Mouse (Mus musculus): Measurements from ENCODE around the gene Plxna4. TPM values are rescaled to one million over a fixed set of nuclear protein-coding genes. Genes with fewer than 3 reads are reported as not detected.

Plxna4 gene
- polyA plus RNA-seq, 1 experiment: 0.05 TPM

DNA sequence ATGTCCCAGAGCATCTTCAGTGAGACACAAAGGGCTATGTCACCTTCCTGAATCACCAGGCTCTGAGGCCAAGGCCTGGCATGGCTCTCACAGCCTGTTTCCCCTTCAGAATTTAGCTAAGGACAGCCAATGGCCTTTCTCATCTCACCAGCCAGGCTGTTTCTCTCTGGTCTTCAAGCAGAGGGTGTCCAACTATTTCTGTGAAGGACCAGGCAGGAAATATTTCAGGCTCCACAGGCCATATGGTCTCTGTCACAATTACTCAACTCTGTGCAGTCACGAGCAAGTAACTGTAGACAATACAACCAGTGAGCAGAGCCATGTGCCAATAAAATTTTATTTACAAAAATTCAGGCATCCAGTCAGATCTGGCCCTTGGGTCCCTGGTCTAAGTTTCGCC, 388.4 kb downstream of the Plxna4 start:
- H3K4me1 ChIP-seq (ENCODE audit: control insufficient read depth, insufficient read depth, low read length): no peaks in the 10 kb centered on the region
- TF ChIP-seq POLR2A (IDR thresholded peaks at IDR 0.05; ENCODE audit: borderline replicate concordance, low read depth, low read length) (no peak), CTCF (IDR thresholded peaks at IDR 0.05; ENCODE audit: low read depth, low read length) (no peak)
- no peak overlapping the region for H3K4me3 ChIP-seq (ENCODE audit: insufficient read depth, low read length)
- H3K27ac ChIP-seq (ENCODE audit: insufficient read depth, low read depth, low read length): no peak overlapping the region

DNA sequence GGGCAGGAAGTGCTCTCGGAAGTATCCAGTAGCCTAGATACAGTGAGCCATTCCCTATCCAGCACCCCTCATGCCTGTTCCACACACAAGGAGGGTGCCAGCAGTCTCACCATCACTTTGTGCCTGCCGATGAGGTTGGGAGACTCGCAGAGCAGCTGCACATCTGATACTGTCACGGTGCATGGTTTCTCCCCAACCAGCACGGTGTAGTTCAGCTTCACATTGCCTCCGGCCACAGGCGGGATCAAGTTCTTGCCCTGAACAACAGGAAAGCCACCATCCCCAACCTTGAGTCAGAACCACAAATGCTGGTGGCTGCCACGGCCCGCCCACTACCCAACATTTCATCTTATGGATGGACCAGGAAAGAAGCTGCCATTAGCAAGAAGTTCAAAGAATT, 391.1 kb downstream of the Plxna4 start:
- TF ChIP-seq CTCF (IDR thresholded peaks at IDR 0.05; ENCODE audit: low read depth, low read length): no peak
- TF ChIP-seq POLR2A (IDR thresholded peaks at IDR 0.05; ENCODE audit: borderline replicate concordance, low read depth, low read length): no peak
- H3K4me3 ChIP-seq (ENCODE audit: insufficient read depth, low read length): no peak overlapping the region
- no peaks in the 10 kb centered on the region for H3K4me1 ChIP-seq (ENCODE audit: control insufficient read depth, insufficient read depth, low read length)

DNA sequence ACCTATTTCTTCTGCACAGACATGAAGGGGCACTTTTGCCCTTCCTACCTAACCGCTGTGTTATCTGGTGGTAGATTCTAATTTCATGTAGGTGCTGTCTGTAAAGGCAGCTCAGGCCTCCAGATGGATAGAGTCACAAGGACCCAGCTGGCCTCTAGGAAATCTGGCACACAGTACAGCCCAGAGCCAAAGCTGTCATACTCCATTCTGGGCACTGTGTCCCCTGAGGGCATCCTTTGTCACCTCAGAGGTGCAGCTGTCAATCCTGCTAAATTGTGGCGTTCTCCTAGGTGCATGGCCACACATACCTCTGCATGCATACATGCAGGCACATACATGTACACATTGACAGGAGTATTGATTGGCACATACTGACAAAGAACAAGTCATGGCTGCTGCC, 394.9 kb downstream of the Plxna4 start:
- H3K27ac ChIP-seq (ENCODE audit: insufficient read depth, low read depth, low read length): no peak overlapping the region
- H3K4me3 ChIP-seq (ENCODE audit: insufficient read depth, low read length): no peak overlapping the region
- H3K4me1 ChIP-seq (ENCODE audit: control insufficient read depth, insufficient read depth, low read length): no peaks in the 10 kb centered on the region
- TF ChIP-seq POLR2A (IDR thresholded peaks at IDR 0.05; ENCODE audit: borderline replicate concordance, low read depth, low read length) (no peak), CTCF (IDR thresholded peaks at IDR 0.05; ENCODE audit: low read depth, low read length) (no peak)

More for the DNA sequence above, 391.1 kb downstream of the Plxna4 start:
- H3K27ac ChIP-seq (ENCODE audit: insufficient read depth, low read depth, low read length): no peak overlapping the region

DNA sequence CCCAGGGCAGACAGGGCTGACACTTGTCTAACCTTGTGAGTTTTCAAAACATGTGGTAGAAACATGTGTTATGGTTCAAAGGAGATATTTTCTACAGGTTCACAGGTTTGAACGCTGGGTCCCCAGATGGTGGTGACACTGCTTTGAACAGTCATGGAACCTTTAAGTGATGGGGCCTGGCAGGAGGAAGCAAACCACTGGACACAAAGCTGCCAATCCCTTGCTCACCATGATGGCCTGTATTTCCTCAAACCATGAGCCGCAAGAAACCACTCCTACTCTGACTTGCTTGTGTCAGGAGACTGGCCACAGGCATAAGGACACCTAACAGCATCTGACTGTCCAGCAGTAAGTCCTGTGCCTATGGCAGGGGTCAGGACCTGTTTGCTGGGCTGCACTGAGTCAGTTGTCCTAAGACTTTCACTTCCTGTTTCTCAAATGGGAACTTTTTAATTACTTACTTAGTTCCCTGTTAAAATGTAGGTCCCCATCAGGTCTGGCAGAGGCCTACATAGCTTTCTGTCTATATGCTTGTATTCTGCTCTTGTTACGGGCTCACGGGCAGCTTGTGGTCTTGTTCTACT, 403.5 kb downstream of the Plxna4 start:
- TF ChIP-seq CTCF (IDR thresholded peaks at IDR 0.05; ENCODE audit: low read depth, low read length): no peak
- TF ChIP-seq POLR2A (IDR thresholded peaks at IDR 0.05; ENCODE audit: borderline replicate concordance, low read depth, low read length): no peak
- Histone ChIP-seq H3K4me3 (ENCODE audit: insufficient read depth, low read length) (no peak overlapping the region), H3K4me1 (ENCODE audit: control insufficient read depth, insufficient read depth, low read length) (peaks cover 4% of the 10 kb centered on the region), H3K27ac (ENCODE audit: insufficient read depth, low read depth, low read length) (no peak overlapping the region)

DNA sequence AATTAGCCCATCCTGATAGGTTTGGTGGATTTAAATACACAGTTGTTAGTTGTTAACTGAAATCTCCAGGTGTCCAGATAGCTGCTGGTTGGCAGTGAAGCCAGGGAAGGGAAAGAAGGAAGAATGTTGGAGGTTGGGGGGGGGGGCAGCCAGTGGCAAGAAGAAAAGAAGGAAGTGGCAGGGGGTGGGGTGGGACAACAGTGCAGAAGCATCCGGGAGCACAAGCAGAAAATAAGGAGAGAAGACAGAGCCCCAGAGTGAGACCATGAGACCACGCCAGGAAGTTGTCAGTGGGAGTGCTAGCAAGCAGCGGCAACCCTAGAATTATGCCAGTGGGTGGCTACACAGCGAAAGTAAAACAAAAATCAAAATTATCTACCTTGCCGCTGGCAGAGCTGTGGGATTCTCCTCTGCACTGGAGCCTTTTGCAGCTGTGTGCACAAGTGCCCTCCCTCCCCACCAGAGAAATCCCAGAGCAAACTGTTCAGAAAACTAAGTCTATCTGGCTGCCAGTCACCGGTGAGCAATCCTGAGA, 404.3 kb downstream of the Plxna4 start:
- H3K27ac ChIP-seq (ENCODE audit: insufficient read depth, low read depth, low read length): no peak overlapping the region
- TF ChIP-seq CTCF (IDR thresholded peaks at IDR 0.05; ENCODE audit: low read depth, low read length): no peak
- TF ChIP-seq POLR2A (IDR thresholded peaks at IDR 0.05; ENCODE audit: borderline replicate concordance, low read depth, low read length): no peak
- peaks cover 4% of the 10 kb centered on the region for H3K4me1 ChIP-seq (ENCODE audit: control insufficient read depth, insufficient read depth, low read length)
- H3K4me3 ChIP-seq (ENCODE audit: insufficient read depth, low read length): no peak overlapping the region

DNA sequence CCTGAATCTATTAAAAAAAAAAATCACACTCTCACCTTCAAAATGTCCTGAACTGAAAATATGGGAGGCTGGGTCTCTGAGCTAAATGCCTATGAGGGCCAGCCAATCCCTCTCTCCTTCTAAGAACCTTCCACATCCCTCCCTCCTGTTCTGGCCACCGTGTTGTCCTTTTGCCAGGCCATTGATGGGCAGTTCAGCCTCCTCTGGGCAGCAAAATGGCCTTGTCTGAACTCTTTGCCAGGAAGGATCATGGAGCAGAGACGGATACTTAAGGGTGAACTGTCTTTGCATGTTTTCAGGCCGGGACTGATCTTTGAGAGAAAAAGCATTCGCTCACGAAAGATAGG, 408.0 kb downstream of the Plxna4 start:
- TF ChIP-seq POLR2A (IDR thresholded peaks at IDR 0.05; ENCODE audit: borderline replicate concordance, low read depth, low read length) (no peak), CTCF (IDR thresholded peaks at IDR 0.05; ENCODE audit: low read depth, low read length) (no peak)
- Histone ChIP-seq H3K4me1 (ENCODE audit: control insufficient read depth, insufficient read depth, low read length) (peaks cover 4% of the 10 kb centered on the region), H3K27ac (ENCODE audit: insufficient read depth, low read depth, low read length) (no peak overlapping the region), H3K4me3 (ENCODE audit: insufficient read depth, low read length) (no peak overlapping the region)

DNA sequence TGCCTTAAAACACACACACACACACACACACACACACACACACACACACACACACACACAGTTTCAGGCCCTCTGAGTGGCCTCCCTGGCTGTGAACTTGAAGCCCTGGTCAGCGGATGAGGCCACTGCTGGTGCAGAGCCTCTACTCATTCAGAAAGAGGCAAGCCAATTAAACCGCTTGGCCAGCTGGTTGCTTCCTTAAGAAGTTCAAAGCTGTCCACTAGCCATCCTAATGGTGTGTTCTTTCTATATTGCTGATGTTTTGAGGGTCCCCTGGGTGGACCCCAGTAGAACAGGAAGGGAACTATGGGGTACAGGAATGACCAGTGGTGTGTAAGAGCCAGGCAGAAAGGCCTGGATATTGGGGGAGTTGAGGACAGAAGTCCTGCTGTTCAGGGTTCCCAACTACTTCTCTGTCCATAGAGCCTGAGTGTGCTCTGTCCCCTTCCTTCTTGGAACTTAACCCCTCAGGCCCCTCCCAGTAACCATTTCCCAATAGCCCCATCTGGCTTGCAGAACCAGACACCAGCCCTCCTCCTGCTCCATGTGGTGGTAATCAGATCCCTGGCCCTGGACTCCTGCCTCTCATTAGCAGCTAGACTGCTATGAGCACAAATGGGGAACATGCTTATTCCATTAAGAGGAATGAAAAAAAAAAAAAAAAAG, 408.5 kb downstream of the Plxna4 start:
- no peak overlapping the region for H3K27ac ChIP-seq (ENCODE audit: insufficient read depth, low read depth, low read length)
- H3K4me3 ChIP-seq (ENCODE audit: insufficient read depth, low read length): no peak overlapping the region
- TF ChIP-seq CTCF (IDR thresholded peaks at IDR 0.05; ENCODE audit: low read depth, low read length) (no peak), POLR2A (IDR thresholded peaks at IDR 0.05; ENCODE audit: borderline replicate concordance, low read depth, low read length) (no peak)
- H3K4me1 ChIP-seq (ENCODE audit: control insufficient read depth, insufficient read depth, low read length): peaks cover 3% of the 10 kb centered on the region

DNA sequence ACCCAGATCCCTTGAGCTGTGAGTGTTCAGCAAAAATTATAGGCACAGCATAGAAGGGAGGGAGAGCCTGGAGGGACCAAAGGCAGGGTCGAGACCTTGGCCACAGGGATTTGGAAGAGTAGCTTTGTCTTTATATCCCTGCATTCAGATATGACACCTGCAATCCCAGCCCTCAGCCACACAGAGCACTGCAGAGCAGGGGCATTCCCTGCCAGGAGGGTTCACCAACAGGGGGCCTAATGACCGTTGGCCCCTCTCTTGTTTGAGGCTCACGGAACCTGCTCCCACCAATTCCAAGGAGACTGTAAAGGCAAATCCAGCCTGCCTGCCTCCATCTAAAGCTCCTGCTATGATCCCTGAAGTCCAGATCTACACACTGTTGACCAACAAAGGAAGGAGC, 410.1 kb downstream of the Plxna4 start:
- no peak overlapping the region for H3K27ac ChIP-seq (ENCODE audit: insufficient read depth, low read depth, low read length)
- no peak overlapping the region for H3K4me3 ChIP-seq (ENCODE audit: insufficient read depth, low read length)
- H3K4me1 ChIP-seq (ENCODE audit: control insufficient read depth, insufficient read depth, low read length): no peaks in the 10 kb centered on the region
- TF ChIP-seq POLR2A (IDR thresholded peaks at IDR 0.05; ENCODE audit: borderline replicate concordance, low read depth, low read length) (no peak), CTCF (IDR thresholded peaks at IDR 0.05; ENCODE audit: low read depth, low read length) (no peak)

DNA sequence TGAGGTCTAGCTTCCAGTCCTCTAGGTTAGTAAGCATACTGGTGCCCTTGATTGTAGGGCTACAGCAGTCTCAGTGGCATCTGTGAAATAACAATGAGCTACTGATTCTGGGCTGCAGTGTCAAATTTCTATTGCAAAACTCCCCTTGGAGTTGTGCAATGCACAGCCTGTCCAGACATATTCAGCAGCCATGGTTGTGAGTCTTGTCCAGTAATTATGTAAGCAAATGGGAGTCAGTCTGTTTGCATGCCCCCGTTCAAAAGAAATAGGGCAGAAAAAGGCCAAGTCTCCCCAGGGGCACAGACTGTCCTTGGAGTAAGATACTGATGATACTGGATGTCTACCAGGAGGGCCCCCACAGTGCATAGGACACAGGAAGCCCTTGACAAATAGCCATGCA, 420.3 kb downstream of the Plxna4 start:
- H3K27ac ChIP-seq (ENCODE audit: insufficient read depth, low read depth, low read length): no peak overlapping the region
- no peak overlapping the region for H3K4me3 ChIP-seq (ENCODE audit: insufficient read depth, low read length)
- no peaks in the 10 kb centered on the region for H3K4me1 ChIP-seq (ENCODE audit: control insufficient read depth, insufficient read depth, low read length)
- TF ChIP-seq POLR2A (IDR thresholded peaks at IDR 0.05; ENCODE audit: borderline replicate concordance, low read depth, low read length) (no peak), CTCF (IDR thresholded peaks at IDR 0.05; ENCODE audit: low read depth, low read length) (no peak)

DNA sequence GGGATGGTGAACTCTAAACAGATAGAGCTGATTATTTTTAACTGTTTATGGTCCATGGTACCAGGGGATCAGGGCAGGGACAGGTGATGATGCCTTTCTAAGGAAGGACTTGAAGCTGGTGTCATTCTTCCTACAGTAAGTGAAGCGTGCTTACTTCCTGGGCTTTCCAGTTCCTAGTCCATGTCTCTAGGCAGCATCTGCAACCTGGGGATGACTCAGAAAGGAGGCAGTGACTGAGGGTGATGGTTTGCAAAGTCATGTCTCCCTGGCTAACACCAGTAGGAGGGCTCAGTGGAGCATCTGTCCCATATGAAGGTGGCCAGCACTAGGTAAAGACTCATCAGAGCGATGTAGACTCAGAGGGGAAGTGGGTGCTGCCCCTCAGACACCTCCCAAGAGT, 427.6 kb downstream of the Plxna4 start:
- Histone ChIP-seq H3K4me3 (ENCODE audit: insufficient read depth, low read length) (no peak overlapping the region), H3K4me1 (ENCODE audit: control insufficient read depth, insufficient read depth, low read length) (no peaks in the 10 kb centered on the region), H3K27ac (ENCODE audit: insufficient read depth, low read depth, low read length) (no peak overlapping the region)
- TF ChIP-seq CTCF (IDR thresholded peaks at IDR 0.05; ENCODE audit: low read depth, low read length): no peak
- TF ChIP-seq POLR2A (IDR thresholded peaks at IDR 0.05; ENCODE audit: borderline replicate concordance, low read depth, low read length): no peak
